Mouse (Mus musculus): ENCODE results near the gene Tex36. TPM values are rescaled to one million over a fixed set of nuclear protein-coding genes. Genes with fewer than 3 reads are reported as not detected.

The Tex36 gene
- not detected for total RNA-seq (2023)

DNA sequence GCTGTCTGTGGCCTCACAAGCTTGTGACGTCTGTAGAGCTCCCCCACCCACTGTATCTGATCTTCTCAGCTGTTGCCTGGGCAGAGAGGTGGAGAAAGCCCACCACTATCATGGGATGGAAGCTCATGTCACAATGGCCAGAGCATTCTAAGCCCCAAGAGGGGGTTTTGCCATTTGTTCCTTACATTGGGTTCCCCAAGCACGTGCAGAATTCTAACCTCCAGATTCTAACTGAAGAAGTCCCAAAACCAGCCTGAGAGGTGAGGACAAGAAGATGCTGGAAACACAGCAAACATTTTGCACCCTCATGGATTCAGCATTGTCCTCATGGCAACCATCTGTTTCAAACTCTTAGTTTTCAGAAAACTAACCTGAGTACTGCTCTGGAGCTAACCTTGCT, at the start of gene Tex36:
Tex36 (minus strand) TSS at position 101 of the 400 bp plus-strand sequence.

DNA sequence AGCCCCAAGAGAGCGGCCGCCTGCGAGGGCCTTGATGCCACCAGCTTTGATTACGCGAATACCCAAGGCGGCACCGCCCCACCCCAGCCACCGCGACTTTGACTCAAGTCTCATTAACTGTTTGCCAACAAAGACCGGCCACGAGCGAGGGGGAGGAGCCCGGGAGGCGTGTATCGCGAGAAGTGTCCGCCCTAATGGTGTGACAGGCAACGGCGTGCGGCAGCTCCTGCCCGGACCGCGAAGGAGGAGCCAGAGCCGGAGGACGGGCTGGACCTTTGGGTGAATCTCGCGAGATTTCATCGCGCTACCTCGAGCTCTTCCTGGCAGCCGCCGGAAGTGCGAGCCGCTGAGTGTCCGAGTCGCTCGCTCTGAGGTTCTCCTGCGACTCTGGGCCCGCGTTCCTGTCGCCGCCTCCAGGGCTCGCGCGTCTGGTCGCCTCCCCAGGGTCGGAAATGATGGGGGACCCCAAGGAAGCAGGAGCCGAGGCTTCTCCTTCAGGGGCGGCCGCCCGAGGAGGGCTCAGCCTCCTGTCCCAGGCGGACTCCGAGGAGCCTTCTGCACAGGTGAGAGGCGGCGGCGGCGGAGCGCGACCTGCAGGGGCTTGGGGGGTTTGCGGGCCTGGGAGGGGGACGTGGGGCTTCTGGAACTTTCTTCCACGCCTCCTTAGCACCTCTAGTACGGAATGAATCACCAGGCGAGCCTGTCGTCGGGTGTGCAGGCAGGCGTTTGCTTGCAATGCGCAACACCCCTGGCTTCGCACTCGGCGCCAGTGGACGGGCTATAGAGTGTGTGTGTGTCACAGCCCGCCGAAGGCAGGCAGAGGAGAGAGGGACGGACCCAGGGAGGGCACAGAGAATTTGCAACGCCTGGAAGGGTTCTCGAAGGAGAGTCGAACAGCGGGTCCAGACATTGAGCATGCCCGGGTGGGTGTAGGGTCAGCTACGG, 35.7 kb upstream of the Tex36 start, which contains the start of gene Edrf1:
Edrf1 (plus strand) TSS at position 183 of the 945 bp plus-strand sequence.

Other genes with a start within 250 kb of the Tex36 start
- 10 to 100 TPM; 50.4 to 59.7 TPM for gene Edrf1, start 35.4 kb upstream of the Tex36 start, total RNA-seq (2023)
- gene Mmp21, start 77.9 kb upstream of the Tex36 start, total RNA-seq (2023), result under 1 TPM; 0.21 to 0.67 TPM
- 10 to 100 TPM; 79.1 to 80.3 TPM for gene Bccip, start 107.2 kb upstream of the Tex36 start, total RNA-seq (2023)
- 10 to 100 TPM; 14.7 to 18.0 TPM for gene Uros, start 107.9 kb upstream of the Tex36 start, total RNA-seq (2023)
- gene Fank1, start 174.7 kb upstream of the Tex36 start, total RNA-seq (2023), result not detected
- gene Dhx32, start 180.6 kb upstream of the Tex36 start, total RNA-seq (2023), result 10 to 100 TPM; 17.7 to 21.6 TPM

Data from B cell, adult 67 days (primary cell).